Mouse (Mus musculus) testis, adult 2 months (tissue): Measurements from ENCODE around the gene Synpo2.
A peak's percentile ranks its signal among the peaks of the same experiment; 100 is the strongest.

Experiments used
- CTCF ChIP-seq: fragments of 200-500 bp; IDR thresholded peaks from 2 replicates; pipeline ENCODE4 v1.5.1; 2012; ENCODE audit warnings: low read depth, mild to moderate bottlenecking, inconsistent platforms, low read length, moderate library complexity; ENCODE audit not compliant: control insufficient read depth, insufficient read depth, insufficient replicate concordance
- POLR2A ChIP-seq: fragments of 200-500 bp; IDR thresholded peaks from 2 replicates; pipeline ENCODE4 v1.6.1; 2012; ENCODE audit warnings: low read depth, mild to moderate bottlenecking, inconsistent platforms, low read length, moderate library complexity; ENCODE audit not compliant: control insufficient read depth

GRCm38 (mm10) chr3:123115770-123116527, 120.0 kb downstream of the Synpo2 start:
- TF ChIP-seq POLR2A (no peak), CTCF (peak; percentile 16; the same call in 1 of the 2 replicates)
